Mouse (Mus musculus) kidney, embryonic 14.5 days (tissue): Measurements from ENCODE around the gene Mfap5. TPM values are rescaled to one million over a fixed set of nuclear protein-coding genes. Genes with fewer than 3 reads are reported as not detected.

ENCODE experiments used
- ATAC-seq: fragments of 200-750 bp; cut with Nextera tagmentation; 2 replicates; pipeline ENCODE4 v1.8.0; 2017; ENCODE audit warnings: moderate number of reproducible peaks, mild to moderate bottlenecking, moderate TSS enrichment, moderate library complexity; ENCODE audit not compliant: low FRiP score, low TSS enrichment
- H3K27ac ChIP-seq: fragments of 300-500 bp; sonication (generic); 2 replicates; pipeline ENCODE4 v1.5.1; 2014; ENCODE audit warnings: low read depth, mild to moderate bottlenecking, low read length, moderate library complexity, mixed read lengths
- H3K27me3 ChIP-seq: fragments of 300-500 bp; sonication (generic); 2 replicates; pipeline ENCODE4 v1.6.1; 2014; ENCODE audit warnings: mild to moderate bottlenecking, low read length; ENCODE audit not compliant: control insufficient read depth, insufficient read depth
- H3K36me3 ChIP-seq: fragments of 300-500 bp; sonication (generic); 2 replicates; pipeline ENCODE4 v1.6.1; 2014; ENCODE audit warnings: low read length, mixed read lengths; ENCODE audit not compliant: control insufficient read depth, insufficient read depth
- H3K4me1 ChIP-seq: fragments of 300-500 bp; sonication (generic); 2 replicates; pipeline ENCODE4 v1.6.1; 2014; ENCODE audit warnings: low read length, mixed read lengths; ENCODE audit not compliant: control insufficient read depth, insufficient read depth
- H3K4me2 ChIP-seq: fragments of 300-500 bp; sonication (generic); replicated peaks from 2 replicates; pipeline ENCODE4 v1.6.1; 2014; ENCODE audit warnings: low read depth, mild to moderate bottlenecking, low read length
- H3K4me3 ChIP-seq: fragments of 300-500 bp; sonication (generic); 2 replicates; pipeline ENCODE4 v1.5.1; 2014; ENCODE audit warnings: mild to moderate bottlenecking, low read length
- H3K9ac ChIP-seq: fragments of 300-500 bp; sonication (generic); 2 replicates; pipeline ENCODE4 v1.6.1; 2014; ENCODE audit warnings: low read depth, mild to moderate bottlenecking, low read length, moderate library complexity
- H3K9me3 ChIP-seq: fragments of 300-500 bp; sonication (generic); 2 replicates; pipeline ENCODE4 v1.6.1; 2016; ENCODE audit warnings: low read length; ENCODE audit not compliant: control insufficient read depth
- WGBS: fragments of 180-500 bp; shearing (Covaris S2); extraction: QIAGEN DNeasy Blood & Tissue Kit; methylation state at CpG from one replicate; pipeline ENCODE4 v1.1.7; 2014; 5-methylcytosine and 5-hydroxymethylcytosine counted together
- polyA plus RNA-seq: library from polyadenylated mRNA; unstranded; fragments of >200 nt; fragmentation: Nextera tagmentation; extraction: Ambion mirVana; gene quantifications from 2 replicates; pipeline ENCODE4 v1.2.1, GENCODE M21; 2014

Gene Mfap5
- polyA plus RNA-seq, 1 experiment from 2014 or later = 10.4 TPM

DNA sequence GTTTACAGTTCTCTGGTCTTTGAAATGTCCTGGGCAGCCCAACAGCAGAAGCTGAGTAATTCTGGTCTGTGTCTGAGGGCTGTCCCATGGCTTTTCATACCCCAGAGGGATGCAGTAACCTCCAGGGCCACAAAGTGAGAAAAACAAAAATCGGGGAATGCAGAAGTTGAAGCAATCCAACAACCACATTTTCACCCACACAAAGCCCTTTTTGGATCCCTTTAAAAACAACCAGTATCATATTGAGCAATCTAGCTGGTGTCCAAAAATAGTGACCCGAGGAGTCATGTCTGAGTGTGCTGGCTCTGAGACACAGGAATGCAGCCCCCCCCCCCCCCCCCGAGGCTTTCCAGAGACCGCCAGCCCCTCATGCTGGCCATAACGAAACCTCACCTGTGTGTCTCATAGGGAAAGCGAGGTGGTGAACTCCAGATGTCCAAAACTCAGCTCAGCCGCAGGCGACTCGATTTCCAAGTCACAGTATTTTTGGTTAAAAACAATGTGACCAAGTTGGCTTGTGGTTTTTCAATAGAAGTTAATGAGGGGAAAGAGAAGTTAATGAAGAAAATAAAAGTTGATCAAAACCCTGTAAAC is 39.7 kb downstream of the Mfap5 start:
- no peak for ATAC-seq
- WGBS = 76% methylated on average over 9 of the region's 9 CpGs
- Histone ChIP-seq H3K9me3 (no peaks in the 10 kb centered on the region), H3K27me3 (no peaks in the 10 kb centered on the region), H3K4me2 (no peak overlapping the region), H3K36me3 (no peaks in the 10 kb centered on the region), H3K4me3 (no peak overlapping the region), H3K4me1 (no peaks in the 10 kb centered on the region), H3K9ac (no peak overlapping the region), H3K27ac (no peak overlapping the region)

DNA sequence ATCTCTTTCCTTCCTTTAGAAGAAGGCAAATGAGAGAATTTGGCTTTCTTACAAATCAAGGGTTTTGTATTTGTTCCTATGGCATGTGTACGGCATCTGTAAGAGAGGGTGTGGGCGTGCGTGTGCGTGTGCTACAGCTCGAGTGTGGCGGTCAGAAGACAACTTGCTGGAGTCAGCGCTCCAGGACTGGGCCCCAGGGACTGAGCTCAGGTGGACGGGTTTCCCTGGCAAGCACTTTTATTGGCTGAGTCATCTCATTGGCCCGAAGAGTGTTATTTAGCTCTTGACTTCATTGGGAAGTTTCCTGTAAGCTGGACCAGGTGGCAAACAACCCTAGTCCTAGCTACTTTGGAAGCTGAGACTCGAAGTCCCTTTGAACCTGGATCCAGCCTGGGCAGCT is 40.3 kb downstream of the Mfap5 start:
- Histone ChIP-seq H3K27me3 (no peaks in the 10 kb centered on the region), H3K27ac (no peak overlapping the region), H3K4me3 (no peak overlapping the region), H3K9me3 (no peaks in the 10 kb centered on the region), H3K4me1 (no peaks in the 10 kb centered on the region), H3K36me3 (no peaks in the 10 kb centered on the region), H3K9ac (no peak overlapping the region), H3K4me2 (no peak overlapping the region)
- WGBS = 76% methylated on average over 10 of the region's 10 CpGs
- ATAC-seq = no peak

DNA sequence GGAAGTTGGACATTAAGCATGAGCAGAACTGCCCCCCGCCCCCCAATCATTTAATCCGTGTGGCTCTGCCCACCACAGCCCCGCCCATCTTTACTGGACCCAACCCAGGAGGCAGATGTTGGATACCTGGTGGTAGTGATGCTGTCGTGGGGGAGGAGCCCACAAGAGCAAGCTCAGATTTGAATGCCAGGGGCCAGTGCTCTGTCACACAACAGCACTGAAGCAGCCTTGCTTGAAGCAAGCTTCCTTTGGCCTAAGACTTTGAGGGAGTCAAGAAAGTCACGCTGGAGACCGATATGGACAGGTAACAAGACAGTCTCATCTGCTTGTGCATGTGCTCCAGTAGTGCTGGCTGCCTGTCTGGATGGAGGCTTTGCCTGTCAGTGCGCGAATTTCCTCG is 48.0 kb downstream of the Mfap5 start, which contains the start of gene Aicda:
Gene Aicda (plus strand): TSS at position 196 of the 400 bp plus-strand sequence.
- WGBS = 61% methylated on average over 9 of the region's 9 CpGs
- H3K36me3 ChIP-seq = no peaks in the 10 kb centered on the region
- no peak within 1 kb of the TSS for H3K4me2 ChIP-seq
- no peaks in the 10 kb centered on the region for H3K9me3 ChIP-seq
- H3K4me1 ChIP-seq = no peaks in the 10 kb centered on the region
- ATAC-seq = no peak
- no peak within 1 kb of the TSS for H3K9ac ChIP-seq
- no peak within 1 kb of the TSS for H3K27ac ChIP-seq
- H3K4me3 ChIP-seq = no peak within 1 kb of the TSS
- H3K27me3 ChIP-seq = peaks cover 7% of the 10 kb centered on the region; the same call in 1 of the 2 replicates

DNA sequence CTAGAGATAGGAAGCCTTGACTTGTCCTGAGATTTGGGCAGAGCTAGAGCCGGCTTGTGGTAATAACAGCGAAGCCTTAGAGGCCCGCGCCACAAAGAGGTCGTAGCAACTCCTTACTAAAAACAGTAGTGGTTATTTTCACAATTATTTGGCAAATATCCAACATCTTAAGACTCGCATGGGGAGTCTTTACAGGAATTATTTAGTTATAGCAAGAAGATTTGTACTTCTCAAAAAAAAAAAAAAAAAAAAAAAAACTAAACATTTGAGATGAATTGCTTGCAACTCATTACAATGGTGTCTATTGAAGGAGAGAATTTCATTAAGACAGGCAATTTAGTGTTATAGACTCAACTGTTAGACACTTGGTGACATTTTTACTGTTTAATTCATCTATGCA is 48.5 kb downstream of the Mfap5 start:
- H3K27me3 ChIP-seq = peaks cover 7% of the 10 kb centered on the region; the same call in 1 of the 2 replicates
- no peaks in the 10 kb centered on the region for H3K36me3 ChIP-seq
- no peak overlapping the region for H3K4me2 ChIP-seq
- no peak for ATAC-seq
- no peak overlapping the region for H3K9ac ChIP-seq
- H3K4me3 ChIP-seq = no peak overlapping the region
- no peak overlapping the region for H3K27ac ChIP-seq
- no peaks in the 10 kb centered on the region for H3K9me3 ChIP-seq
- 68% methylated on average over 6 of the region's 6 CpGs for WGBS
- no peaks in the 10 kb centered on the region for H3K4me1 ChIP-seq

DNA sequence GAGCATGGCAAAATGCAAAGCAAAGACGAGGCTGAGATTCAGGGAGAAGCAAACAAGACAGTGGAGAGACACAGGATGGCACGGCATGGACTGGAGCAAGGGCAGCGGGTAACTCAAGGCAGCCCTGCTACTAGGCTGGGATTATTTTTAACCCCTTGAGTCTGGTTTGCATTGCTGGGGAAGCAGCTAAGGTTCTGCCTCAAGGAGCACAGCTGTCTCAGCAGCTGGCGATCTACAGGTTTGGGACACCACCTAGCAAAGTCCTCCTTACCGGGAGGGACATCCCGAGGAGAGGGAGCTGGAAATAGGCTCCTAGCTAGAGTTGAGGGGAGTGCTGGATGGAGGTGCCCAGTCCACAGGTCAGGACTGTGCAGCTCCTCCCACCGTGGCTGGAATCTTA is 49.6 kb downstream of the Mfap5 start:
- no peak overlapping the region for H3K4me3 ChIP-seq
- no peaks in the 10 kb centered on the region for H3K9me3 ChIP-seq
- H3K27ac ChIP-seq = no peak overlapping the region
- no peaks in the 10 kb centered on the region for H3K4me1 ChIP-seq
- 35% methylated on average over 7 of the region's 7 CpGs for WGBS
- H3K9ac ChIP-seq = no peak overlapping the region
- peaks cover 7% of the 10 kb centered on the region; the same call in 1 of the 2 replicates for H3K27me3 ChIP-seq
- no peak for ATAC-seq
- no peak overlapping the region for H3K4me2 ChIP-seq
- no peaks in the 10 kb centered on the region for H3K36me3 ChIP-seq

DNA sequence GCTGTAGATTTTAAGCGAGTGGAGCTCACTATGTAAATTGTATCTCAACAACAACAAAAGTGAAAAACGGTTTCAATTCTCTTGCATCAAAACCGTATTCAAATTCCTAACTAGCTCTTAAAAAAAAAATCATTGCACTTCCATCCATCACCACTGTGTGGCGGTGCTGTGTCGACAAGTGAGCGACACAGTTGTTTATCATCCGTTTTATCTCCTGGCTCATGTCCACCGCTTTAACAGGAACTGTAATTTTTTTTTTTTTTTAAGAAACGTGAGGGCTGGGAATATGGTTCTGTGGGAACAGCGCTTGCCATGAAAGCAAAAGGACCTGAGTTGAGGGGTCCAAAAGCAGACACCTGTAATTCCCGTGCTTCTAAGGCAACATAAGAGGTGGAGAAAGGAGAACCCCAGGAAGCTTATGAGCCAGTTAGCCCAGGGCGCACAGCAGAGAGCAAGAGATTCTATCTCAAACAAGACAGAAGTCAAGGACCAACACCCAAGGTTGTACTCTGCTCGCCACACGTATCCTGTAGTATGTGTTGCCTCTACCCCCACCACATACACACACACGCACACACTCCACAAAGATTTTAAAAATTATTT is 51.4 kb downstream of the Mfap5 start:
- Histone ChIP-seq H3K36me3 (no peaks in the 10 kb centered on the region), H3K4me1 (no peaks in the 10 kb centered on the region), H3K27me3 (peaks cover 7% of the 10 kb centered on the region), H3K27ac (no peak overlapping the region), H3K9ac (no peak overlapping the region), H3K4me3 (no peak overlapping the region), H3K4me2 (peak overlapping the region; percentile 12; the same call in 1 of the 2 replicates), H3K9me3 (no peaks in the 10 kb centered on the region)
- WGBS = 25% methylated on average over 15 of the region's 15 CpGs
- ATAC-seq = 0 out of 2 replicates have a peak, but pooled peaks have one; percentile 24

DNA sequence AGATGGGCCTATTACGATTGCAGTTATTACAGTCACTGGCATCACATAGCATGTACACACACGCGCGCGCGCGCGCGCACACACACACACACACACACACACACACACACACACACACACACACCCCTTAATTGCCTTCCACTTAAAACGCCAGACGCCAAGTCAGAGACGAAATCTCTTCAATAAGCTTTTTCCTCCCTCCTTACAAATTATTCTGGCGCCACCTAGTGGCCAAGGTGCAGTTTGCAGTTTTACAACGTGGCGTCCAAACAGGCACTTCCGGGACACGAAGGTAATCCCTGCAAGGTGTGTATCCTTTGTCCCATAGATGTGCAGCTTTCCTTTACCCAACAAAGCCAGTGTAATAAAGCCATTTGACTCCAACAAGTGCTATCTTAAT is 54.8 kb downstream of the Mfap5 start:
- ATAC-seq = no peak; the same call in 1 of the 2 replicates
- no peak overlapping the region for H3K27ac ChIP-seq
- H3K9me3 ChIP-seq = no peaks in the 10 kb centered on the region
- no peak overlapping the region for H3K9ac ChIP-seq
- no peaks in the 10 kb centered on the region for H3K4me1 ChIP-seq
- H3K4me3 ChIP-seq = peak overlapping the region; percentile 14
- H3K36me3 ChIP-seq = no peaks in the 10 kb centered on the region
- H3K4me2 ChIP-seq = peak overlapping the region; percentile 17
- peaks cover 5% of the 10 kb centered on the region for H3K27me3 ChIP-seq
- 17% methylated on average over 17 of the region's 17 CpGs for WGBS

DNA sequence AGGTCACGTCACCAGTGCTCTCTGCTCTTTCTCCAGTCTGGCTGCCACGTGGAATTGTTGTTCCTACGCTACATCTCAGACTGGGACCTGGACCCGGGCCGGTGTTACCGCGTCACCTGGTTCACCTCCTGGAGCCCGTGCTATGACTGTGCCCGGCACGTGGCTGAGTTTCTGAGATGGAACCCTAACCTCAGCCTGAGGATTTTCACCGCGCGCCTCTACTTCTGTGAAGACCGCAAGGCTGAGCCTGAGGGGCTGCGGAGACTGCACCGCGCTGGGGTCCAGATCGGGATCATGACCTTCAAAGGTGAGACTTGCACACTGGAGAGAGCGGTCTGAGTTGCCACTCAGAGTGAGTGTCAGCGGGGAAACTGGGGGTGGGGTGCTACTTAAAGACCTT is 55.4 kb downstream of the Mfap5 start:
- Histone ChIP-seq H3K4me3 (no peak overlapping the region), H3K27me3 (peaks cover 4% of the 10 kb centered on the region), H3K9ac (no peak overlapping the region), H3K9me3 (no peaks in the 10 kb centered on the region), H3K27ac (no peak overlapping the region), H3K4me2 (no peak overlapping the region), H3K36me3 (no peaks in the 10 kb centered on the region), H3K4me1 (no peaks in the 10 kb centered on the region)
- WGBS = 83% methylated on average over 20 of the region's 20 CpGs
- ATAC-seq = 0 out of 2 replicates have a peak, but pooled peaks have one; percentile 17

DNA sequence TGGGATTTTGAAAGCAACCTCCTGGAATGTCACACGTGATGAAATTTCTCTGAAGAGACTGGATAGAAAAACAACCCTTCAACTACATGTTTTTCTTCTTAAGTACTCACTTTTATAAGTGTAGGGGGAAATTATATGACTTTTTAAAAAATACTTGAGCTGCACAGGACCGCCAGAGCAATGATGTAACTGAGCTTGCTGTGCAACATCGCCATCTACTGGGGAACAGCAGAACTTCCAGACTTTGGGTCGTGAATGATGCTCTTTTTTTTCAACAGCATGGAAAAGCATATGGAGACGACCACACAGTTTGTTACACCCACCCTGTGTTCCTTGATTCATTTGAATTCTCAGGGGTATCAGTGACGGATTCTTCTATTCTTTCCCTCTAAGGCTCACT is 56.8 kb downstream of the Mfap5 start:
- WGBS = 5% methylated on average over 6 of the region's 6 CpGs
- Histone ChIP-seq H3K4me1 (no peaks in the 10 kb centered on the region), H3K27me3 (no peaks in the 10 kb centered on the region; the same call in 1 of the 2 replicates), H3K4me2 (no peak overlapping the region), H3K27ac (no peak overlapping the region), H3K4me3 (no peak overlapping the region), H3K9ac (no peak overlapping the region), H3K36me3 (no peaks in the 10 kb centered on the region), H3K9me3 (no peaks in the 10 kb centered on the region)
- ATAC-seq = peak; percentile 21; the same call in 1 of the 2 replicates
